Mouse (Mus musculus) liver, embryonic 15.5 days (tissue): ENCODE measurements around the gene Prkn. TPM values are rescaled to one million over a fixed set of nuclear protein-coding genes. Genes with fewer than 3 reads are reported as not detected.

Experiments used
- ATAC-seq: fragments of 200-750 bp; cut with Nextera tagmentation; 2 replicates; pipeline ENCODE4 v1.8.0; 2017; ENCODE audit warnings: moderate number of reproducible peaks, mild to moderate bottlenecking, moderate library complexity; ENCODE audit not compliant: insufficient read depth
- H3K27ac ChIP-seq: fragments of 300-500 bp; sonication (generic); replicated peaks from 2 replicates; pipeline ENCODE4 v1.5.1; 2015; ENCODE audit warnings: mild to moderate bottlenecking, inconsistent platforms
- H3K27me3 ChIP-seq: fragments of 300-500 bp; sonication (generic); 2 replicates; pipeline ENCODE4 v1.6.1; 2015; ENCODE audit warnings: mild to moderate bottlenecking, inconsistent platforms
- H3K36me3 ChIP-seq: fragments of 300-500 bp; sonication (generic); replicated peaks from 2 replicates; pipeline ENCODE4 v1.6.1; 2015; ENCODE audit warnings: moderate library complexity, mild to moderate bottlenecking, inconsistent platforms
- H3K4me1 ChIP-seq: fragments of 300-500 bp; sonication (generic); replicated peaks from 2 replicates; pipeline ENCODE4 v1.6.1; 2015; ENCODE audit warnings: inconsistent platforms
- H3K4me2 ChIP-seq: fragments of 300-500 bp; sonication (generic); 2 replicates; pipeline ENCODE4 v1.6.1; 2015; ENCODE audit warnings: moderate library complexity, mild to moderate bottlenecking, inconsistent platforms
- H3K4me3 ChIP-seq: fragments of 300-500 bp; sonication (generic); replicated peaks from 2 replicates; pipeline ENCODE4 v1.5.1; 2015; ENCODE audit warnings: mild to moderate bottlenecking, inconsistent platforms
- H3K9ac ChIP-seq: fragments of 300-500 bp; sonication (generic); 2 replicates; pipeline ENCODE4 v1.6.1; 2015; ENCODE audit warnings: moderate library complexity, mild to moderate bottlenecking, inconsistent platforms
- H3K9me3 ChIP-seq: fragments of 300-500 bp; sonication (generic); replicated peaks from 2 replicates; pipeline ENCODE4 v1.6.1; 2016; ENCODE audit warnings: inconsistent platforms
- WGBS: fragments of 180-500 bp; shearing (Covaris S2); methylation state at CpG from one replicate; pipeline ENCODE4 v1.1.7; 2015; ENCODE audit warnings: mixed read lengths; ENCODE audit not compliant: insufficient replicate concordance; 5-methylcytosine and 5-hydroxymethylcytosine counted together
- polyA plus RNA-seq: library from polyadenylated mRNA; unstranded; fragments of >200 nt; fragmentation: Nextera tagmentation; extraction: Ambion mirVana; gene quantifications from 2 replicates; pipeline ENCODE4 v1.2.1, GENCODE M21; 2015

The Prkn gene
- polyA plus RNA-seq, 1 experiment from 2014 or later, result 0.38 TPM

DNA sequence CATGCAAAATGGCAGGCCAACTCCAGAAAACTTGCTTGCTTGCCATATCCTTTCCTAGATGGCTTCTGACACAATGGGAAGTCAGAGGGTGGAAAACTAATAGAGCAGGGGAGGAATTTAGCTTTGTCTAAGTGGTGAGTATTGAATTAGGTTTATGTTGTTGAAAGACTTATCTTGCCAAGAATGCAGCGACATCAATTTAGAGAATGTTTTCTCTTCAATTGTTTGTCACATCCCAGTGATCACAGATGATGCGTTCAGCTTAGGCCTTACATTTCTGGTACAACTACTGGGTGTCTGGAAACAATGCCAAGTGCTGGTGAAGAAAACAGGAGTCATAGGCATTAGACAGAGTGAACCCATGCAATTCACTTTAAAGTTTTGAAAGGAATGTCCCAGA, 628.4 kb downstream of the Prkn start:
- Histone ChIP-seq H3K36me3 (no peaks in the 10 kb centered on the region), H3K27me3 (no peaks in the 10 kb centered on the region), H3K4me3 (no peak overlapping the region), H3K4me1 (no peaks in the 10 kb centered on the region), H3K9me3 (no peaks in the 10 kb centered on the region), H3K9ac (no peak overlapping the region), H3K4me2 (no peak overlapping the region), H3K27ac (no peak overlapping the region)
- ATAC-seq, result no peak
- WGBS, result 67% methylated on average over 2 of the region's 2 CpGs

DNA sequence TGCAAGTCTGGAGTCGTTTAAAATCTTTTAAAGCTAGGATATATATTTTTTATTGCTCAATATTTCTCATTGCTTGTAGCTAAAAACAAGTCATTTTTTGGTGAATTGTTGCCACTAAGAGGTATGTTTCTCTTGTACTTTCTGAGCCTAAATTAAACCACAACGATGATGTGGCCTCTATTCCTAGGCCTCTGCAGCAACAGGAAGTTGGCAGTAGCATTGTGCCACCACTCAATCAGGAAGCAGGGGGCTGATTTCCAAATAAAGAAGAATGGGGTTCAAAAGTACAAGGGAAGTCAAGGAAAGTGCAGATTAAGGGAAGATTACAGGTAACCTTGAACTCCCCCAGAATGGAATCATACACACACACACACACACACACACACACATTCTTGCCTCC, 642.8 kb downstream of the Prkn start:
- Histone ChIP-seq H3K9ac (no peak overlapping the region), H3K36me3 (no peaks in the 10 kb centered on the region), H3K4me2 (no peak overlapping the region), H3K27me3 (no peaks in the 10 kb centered on the region), H3K4me3 (no peak overlapping the region), H3K9me3 (no peaks in the 10 kb centered on the region), H3K4me1 (no peaks in the 10 kb centered on the region), H3K27ac (no peak overlapping the region)
- no peak for ATAC-seq
- WGBS, result 23% methylated on average over 2 of the region's 2 CpGs

DNA sequence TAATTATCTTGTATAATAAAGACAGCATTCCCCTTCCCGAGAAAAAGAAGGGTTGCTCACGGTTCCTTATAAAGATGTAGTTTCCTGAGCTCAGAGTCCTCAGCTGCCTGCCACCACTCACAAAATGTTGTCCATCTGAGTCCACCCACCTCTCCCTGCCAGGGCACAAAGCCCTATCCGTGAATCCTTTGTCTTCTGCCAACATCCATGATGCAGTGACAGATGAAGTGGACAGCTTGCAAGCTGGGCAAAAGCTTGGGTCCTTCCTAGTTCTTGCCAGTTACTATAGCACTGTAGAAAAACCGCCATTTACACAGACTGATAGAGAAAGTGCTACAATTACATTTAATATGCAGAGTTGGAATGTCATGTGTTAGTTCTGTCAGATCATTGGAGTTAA, 649.9 kb downstream of the Prkn start:
- H3K4me2 ChIP-seq, result no peak overlapping the region
- H3K27ac ChIP-seq, result no peak overlapping the region
- no peak for ATAC-seq
- H3K4me1 ChIP-seq, result no peaks in the 10 kb centered on the region
- H3K4me3 ChIP-seq, result no peak overlapping the region
- H3K9ac ChIP-seq, result no peak overlapping the region
- H3K9me3 ChIP-seq, result no peaks in the 10 kb centered on the region
- no peaks in the 10 kb centered on the region for H3K36me3 ChIP-seq
- WGBS, result 57% methylated on average over 4 of the region's 4 CpGs
- no peaks in the 10 kb centered on the region for H3K27me3 ChIP-seq

DNA sequence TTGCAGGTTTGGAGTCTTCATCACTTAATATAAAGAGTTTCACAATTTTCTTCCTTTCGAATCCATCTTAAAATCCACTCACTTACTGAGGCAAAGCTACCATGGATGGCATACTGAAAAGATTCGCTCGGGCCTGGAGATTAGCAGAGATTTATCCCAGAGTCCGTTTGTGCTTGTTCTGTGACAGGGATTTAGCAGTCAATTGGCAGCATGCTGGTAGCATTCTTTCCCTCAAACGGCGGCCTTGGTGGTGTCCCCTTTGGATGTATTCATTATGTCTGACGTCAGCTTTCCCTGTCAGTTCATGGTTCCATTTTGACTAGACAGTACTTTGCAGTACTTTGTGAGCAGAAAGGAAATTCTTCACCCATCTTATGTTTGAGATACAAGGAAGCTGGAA, 662.4 kb downstream of the Prkn start:
- no peaks in the 10 kb centered on the region for H3K36me3 ChIP-seq
- 74% methylated on average over 7 of the region's 7 CpGs for WGBS

DNA sequence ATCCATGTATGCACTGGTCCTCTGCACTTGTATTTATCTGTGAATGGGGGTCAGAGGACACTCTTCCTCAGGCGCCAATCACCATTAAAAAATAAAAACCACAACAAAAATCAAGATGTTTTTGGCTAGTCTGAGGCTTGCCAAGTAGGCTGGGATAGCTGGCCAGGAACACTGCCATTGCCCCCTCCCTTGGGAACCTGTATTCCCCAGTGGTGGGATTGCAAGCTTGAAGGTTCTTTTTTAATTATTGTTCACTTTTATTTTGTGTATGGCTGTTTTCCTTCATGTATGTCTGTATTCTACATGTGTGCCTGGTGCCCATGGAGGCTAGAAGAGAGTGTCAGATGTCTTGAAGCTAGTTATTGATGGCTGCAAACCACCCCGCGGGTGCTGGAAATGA, 664.3 kb downstream of the Prkn start:
- H3K4me2 ChIP-seq, result no peak overlapping the region
- WGBS, result 64% methylated on average over 3 of the region's 3 CpGs
- H3K36me3 ChIP-seq, result no peaks in the 10 kb centered on the region
- H3K9me3 ChIP-seq, result no peaks in the 10 kb centered on the region
- H3K4me1 ChIP-seq, result no peaks in the 10 kb centered on the region
- no peak overlapping the region for H3K9ac ChIP-seq
- H3K27me3 ChIP-seq, result no peaks in the 10 kb centered on the region
- no peak overlapping the region for H3K27ac ChIP-seq
- H3K4me3 ChIP-seq, result no peak overlapping the region
- no peak for ATAC-seq

More for the DNA sequence above, 662.4 kb downstream of the Prkn start:
- Histone ChIP-seq H3K9ac (no peak overlapping the region), H3K4me1 (no peaks in the 10 kb centered on the region), H3K27me3 (no peaks in the 10 kb centered on the region), H3K9me3 (no peaks in the 10 kb centered on the region), H3K4me3 (no peak overlapping the region), H3K27ac (no peak overlapping the region), H3K4me2 (no peak overlapping the region)
- no peak for ATAC-seq

DNA sequence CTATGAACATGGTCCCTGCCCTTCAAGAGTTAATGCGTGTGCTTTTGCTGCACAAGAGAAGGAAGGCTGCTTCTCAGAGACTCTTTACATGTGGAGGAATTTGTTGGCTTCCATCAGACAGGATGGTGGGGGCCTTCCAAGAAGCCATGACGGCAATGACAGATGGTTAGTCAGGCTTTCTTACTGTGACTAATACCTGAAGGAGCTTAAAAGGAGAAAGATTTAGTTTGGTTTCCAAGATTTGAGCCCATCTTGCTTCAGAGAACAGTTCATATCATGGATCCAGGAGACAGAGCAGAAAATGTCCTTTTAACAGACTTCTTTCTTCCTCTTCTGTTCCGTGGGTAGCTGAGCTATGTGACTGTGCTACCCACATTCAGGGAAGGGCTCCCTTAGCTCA, 666.9 kb downstream of the Prkn start:
- Histone ChIP-seq H3K36me3 (no peaks in the 10 kb centered on the region), H3K27me3 (no peaks in the 10 kb centered on the region), H3K27ac (no peak overlapping the region), H3K4me2 (no peak overlapping the region), H3K4me3 (no peak overlapping the region), H3K4me1 (no peaks in the 10 kb centered on the region), H3K9ac (no peak overlapping the region), H3K9me3 (no peaks in the 10 kb centered on the region)
- 59% methylated on average over 3 of the region's 3 CpGs for WGBS
- ATAC-seq, result no peak

DNA sequence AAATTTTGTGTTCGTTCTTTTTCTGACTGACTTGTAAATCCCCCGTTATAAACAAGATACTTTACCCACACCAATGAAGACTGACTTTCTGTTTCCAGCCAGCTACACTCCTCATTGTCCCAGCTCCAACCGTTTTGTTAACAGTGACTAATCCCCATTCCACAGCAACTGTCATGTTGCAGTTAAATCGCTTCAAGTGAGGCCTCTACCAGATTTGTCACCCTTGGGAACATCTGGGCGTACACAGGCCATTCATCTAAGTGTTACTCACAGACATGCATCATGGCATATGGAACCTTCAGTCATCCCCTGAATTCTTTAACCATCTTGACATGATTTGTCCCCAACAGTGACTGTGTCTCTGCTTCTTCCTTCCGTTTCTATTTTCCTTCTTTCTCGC, 669.9 kb downstream of the Prkn start:
- Histone ChIP-seq H3K4me3 (no peak overlapping the region), H3K36me3 (no peaks in the 10 kb centered on the region), H3K27me3 (no peaks in the 10 kb centered on the region), H3K4me1 (no peaks in the 10 kb centered on the region), H3K9ac (no peak overlapping the region), H3K9me3 (no peaks in the 10 kb centered on the region), H3K27ac (no peak overlapping the region), H3K4me2 (no peak overlapping the region)
- WGBS, result 59% methylated on average over 7 of the region's 7 CpGs
- ATAC-seq, result no peak

DNA sequence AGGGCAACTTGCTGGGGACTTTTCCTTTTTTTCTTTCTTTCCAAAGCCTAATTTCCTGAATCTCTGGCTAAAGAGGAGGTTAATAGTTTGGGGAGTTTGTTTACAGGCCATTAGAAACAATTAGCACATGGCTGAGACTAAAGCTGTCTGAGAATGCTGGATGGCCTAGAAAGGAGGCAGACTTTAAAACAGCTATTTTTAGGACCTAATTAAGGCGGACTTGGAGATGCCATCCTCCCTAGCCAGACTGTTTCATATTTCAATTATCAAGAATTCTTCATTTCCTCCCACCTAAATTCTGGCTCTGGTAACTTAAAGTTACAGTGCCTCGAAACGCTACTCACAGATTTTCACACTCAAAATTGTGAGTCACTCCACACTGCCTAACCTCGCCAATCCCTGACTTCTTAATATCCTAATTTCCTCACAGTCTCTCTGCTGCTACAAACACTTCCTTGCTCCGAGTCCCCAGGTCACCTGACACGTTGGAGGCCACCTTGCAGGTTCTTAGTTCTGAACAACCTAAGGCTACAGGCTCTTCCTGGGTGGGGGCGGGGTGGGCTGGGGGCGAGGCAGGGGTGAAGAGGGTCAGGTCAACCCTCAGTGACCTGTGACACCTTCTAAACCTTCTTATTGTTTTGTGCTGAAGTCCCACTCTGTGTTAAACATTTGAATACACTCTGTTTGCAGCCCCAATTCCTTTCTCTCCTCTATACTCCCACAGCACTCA, 674.0 kb downstream of the Prkn start:
- Histone ChIP-seq H3K4me2 (no peak overlapping the region), H3K4me3 (no peak overlapping the region), H3K9me3 (no peaks in the 10 kb centered on the region), H3K9ac (no peak overlapping the region), H3K4me1 (no peaks in the 10 kb centered on the region), H3K27ac (no peak overlapping the region), H3K36me3 (no peaks in the 10 kb centered on the region), H3K27me3 (no peaks in the 10 kb centered on the region)
- no peak for ATAC-seq
- 47% methylated on average over 8 of the region's 8 CpGs for WGBS

DNA sequence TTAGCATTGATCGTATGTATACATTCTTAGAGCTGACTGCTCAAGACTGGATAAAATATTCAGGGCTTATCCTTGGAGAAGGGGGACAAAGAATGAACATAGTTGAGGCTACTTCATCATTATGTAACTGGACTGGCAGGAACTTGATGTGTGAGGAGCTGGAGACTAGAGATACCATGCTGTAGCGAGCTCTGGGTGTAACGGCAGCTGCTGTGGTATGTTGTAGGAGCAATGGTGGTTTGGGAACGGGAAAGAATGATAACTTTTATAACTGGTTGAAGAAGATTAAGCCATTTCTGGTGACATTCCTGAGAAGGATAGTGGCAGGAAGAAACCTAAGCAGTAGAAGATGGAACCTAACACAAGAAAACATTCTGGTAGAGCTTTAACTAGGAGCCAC, 675.4 kb downstream of the Prkn start:
- Histone ChIP-seq H3K27ac (no peak overlapping the region), H3K27me3 (no peaks in the 10 kb centered on the region), H3K4me3 (no peak overlapping the region), H3K4me1 (no peaks in the 10 kb centered on the region), H3K9me3 (no peaks in the 10 kb centered on the region), H3K36me3 (no peaks in the 10 kb centered on the region), H3K4me2 (no peak overlapping the region), H3K9ac (no peak overlapping the region)
- 38% methylated on average over 4 of the region's 4 CpGs for WGBS
- no peak for ATAC-seq

DNA sequence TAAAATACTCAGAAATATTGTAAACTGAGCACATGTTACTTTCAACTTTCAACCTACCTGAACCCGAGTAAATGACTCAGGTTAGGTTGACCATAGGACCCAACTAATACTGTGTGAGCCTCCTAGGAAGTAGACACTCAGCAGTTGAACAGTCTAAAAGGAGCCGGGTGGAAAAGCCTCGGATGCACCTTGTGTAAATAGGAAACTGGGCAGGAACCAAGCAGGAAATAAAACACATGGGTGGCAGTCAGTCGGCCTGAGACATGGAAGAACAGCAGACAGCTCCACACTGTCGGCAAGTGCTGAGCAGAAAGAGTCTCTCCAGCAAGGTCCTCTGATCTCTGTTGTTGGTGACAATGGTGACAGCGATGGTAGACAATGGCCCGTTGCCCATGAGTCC, 676.0 kb downstream of the Prkn start:
- Histone ChIP-seq H3K27ac (no peak overlapping the region), H3K4me2 (no peak overlapping the region), H3K4me1 (no peaks in the 10 kb centered on the region), H3K36me3 (no peaks in the 10 kb centered on the region), H3K9ac (no peak overlapping the region), H3K27me3 (no peaks in the 10 kb centered on the region), H3K9me3 (no peaks in the 10 kb centered on the region), H3K4me3 (no peak overlapping the region)
- no peak for ATAC-seq
- WGBS, result 60% methylated on average over 7 of the region's 7 CpGs

DNA sequence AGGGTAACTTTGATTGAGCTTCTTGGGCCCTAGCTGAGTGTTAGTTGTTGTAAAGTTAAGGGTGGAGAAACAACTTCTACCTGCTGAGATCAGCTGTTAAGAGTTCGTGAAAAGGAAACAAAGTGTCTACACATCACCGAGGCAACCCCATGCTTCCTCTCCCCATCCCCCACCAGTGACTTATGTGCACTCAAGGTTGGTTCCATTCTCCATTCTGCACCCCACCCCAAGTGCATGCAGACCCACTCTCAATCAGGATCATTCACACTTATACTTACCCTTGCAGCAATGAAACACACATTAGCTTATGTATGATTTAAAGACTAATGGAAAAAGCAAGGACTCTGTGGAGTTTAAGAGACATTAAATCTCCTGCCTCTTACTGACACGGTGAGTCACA, 691.9 kb downstream of the Prkn start:
- WGBS, result 35% methylated on average over 3 of the region's 3 CpGs
- no peak for ATAC-seq
- Histone ChIP-seq H3K4me2 (no peak overlapping the region), H3K9me3 (no peaks in the 10 kb centered on the region), H3K9ac (no peak overlapping the region), H3K36me3 (no peaks in the 10 kb centered on the region), H3K27me3 (no peaks in the 10 kb centered on the region), H3K27ac (no peak overlapping the region), H3K4me1 (no peaks in the 10 kb centered on the region), H3K4me3 (no peak overlapping the region)

DNA sequence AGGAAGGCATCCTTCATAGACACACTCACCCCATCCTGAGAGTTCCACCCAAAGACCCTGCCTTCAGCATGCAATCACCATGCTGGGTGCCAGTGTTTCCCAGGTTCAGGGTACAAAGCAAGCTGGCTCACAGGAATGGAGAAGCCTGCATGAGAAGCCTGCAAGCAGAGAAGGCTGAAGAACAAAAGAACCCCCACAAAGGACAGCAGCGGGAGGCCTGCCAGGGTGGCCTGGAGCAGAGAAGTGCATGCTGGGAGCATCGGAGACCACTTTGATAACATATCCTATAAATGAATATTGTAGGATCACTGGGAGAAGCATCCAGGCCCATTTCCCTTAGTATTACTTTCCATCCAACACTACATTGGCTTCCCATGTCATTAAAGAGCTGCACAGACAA, 692.6 kb downstream of the Prkn start:
- Histone ChIP-seq H3K27me3 (no peaks in the 10 kb centered on the region), H3K9ac (no peak overlapping the region), H3K9me3 (no peaks in the 10 kb centered on the region), H3K27ac (no peak overlapping the region), H3K4me3 (no peak overlapping the region), H3K4me2 (no peak overlapping the region), H3K4me1 (no peaks in the 10 kb centered on the region), H3K36me3 (no peaks in the 10 kb centered on the region)
- 67% methylated on average over 2 of the region's 2 CpGs for WGBS
- no peak for ATAC-seq
